Mouse (Mus musculus) kidney, adult 2 months (tissue): ENCODE measurements around the gene Ptprg. TPM values are rescaled to one million over a fixed set of nuclear protein-coding genes. Genes with fewer than 3 reads are reported as not detected.

Experiments used
- DNase-seq: peaks from one replicate; pipeline ENCODE4 v3.0.0; 2021
- H3K27ac ChIP-seq: fragments of 200-500 bp; 2 replicates; pipeline ENCODE4 v1.5.1; 2012; ENCODE audit warnings: low read depth, low read length, control low read depth, inconsistent platforms; ENCODE audit not compliant: insufficient read depth
- H3K27me3 ChIP-seq: fragments of 200-500 bp; replicated peaks from 2 replicates; pipeline ENCODE4 v1.6.1; 2012; ENCODE audit warnings: mild to moderate bottlenecking, moderate library complexity, low read length, inconsistent platforms; ENCODE audit not compliant: control insufficient read depth, insufficient read depth
- H3K36me3 ChIP-seq: fragments of 200-500 bp; 2 replicates; pipeline ENCODE4 v1.6.1; 2012; ENCODE audit warnings: mild to moderate bottlenecking, moderate library complexity, low read length, inconsistent platforms; ENCODE audit not compliant: control insufficient read depth, insufficient read depth
- H3K4me1 ChIP-seq: fragments of 200-500 bp; 2 replicates; pipeline ENCODE4 v1.6.1; 2011; ENCODE audit warnings: low read length; ENCODE audit not compliant: control insufficient read depth, insufficient read depth
- H3K4me3 ChIP-seq: fragments of 200-500 bp; 2 replicates; pipeline ENCODE4 v1.5.1; 2011; ENCODE audit warnings: mild to moderate bottlenecking, low read depth, low read length, control low read depth; ENCODE audit not compliant: insufficient read depth
- CTCF ChIP-seq: fragments of 200-500 bp; conservative IDR thresholded peaks from 2 replicates; pipeline ENCODE4 v1.5.1; 2011; ENCODE audit warnings: low read depth, mild to moderate bottlenecking, control low read depth, low read length, moderate library complexity, mixed read lengths; ENCODE audit not compliant: insufficient read depth, insufficient read length
- POLR2A ChIP-seq: fragments of 200-500 bp; IDR thresholded peaks from one replicate; pipeline ENCODE4 v1.6.1; 2011; ENCODE audit warnings: low read depth, low read length, control low read depth
- WGBS: fragments of 180-500 bp; shearing (Covaris S2); methylation state at CpG from one replicate; pipeline ENCODE4 v1.1.7; 2018; 5-methylcytosine and 5-hydroxymethylcytosine counted together
- polyA plus RNA-seq: library from polyadenylated mRNA; depleted of rRNA; stranded (reverse); fragments of >200 nt; gene quantifications from 2 replicates; pipeline ENCODE4 v1.2.3, GENCODE M21; 2012

Gene Ptprg
- polyA plus RNA-seq, 1 experiment = 39.2 TPM

DNA sequence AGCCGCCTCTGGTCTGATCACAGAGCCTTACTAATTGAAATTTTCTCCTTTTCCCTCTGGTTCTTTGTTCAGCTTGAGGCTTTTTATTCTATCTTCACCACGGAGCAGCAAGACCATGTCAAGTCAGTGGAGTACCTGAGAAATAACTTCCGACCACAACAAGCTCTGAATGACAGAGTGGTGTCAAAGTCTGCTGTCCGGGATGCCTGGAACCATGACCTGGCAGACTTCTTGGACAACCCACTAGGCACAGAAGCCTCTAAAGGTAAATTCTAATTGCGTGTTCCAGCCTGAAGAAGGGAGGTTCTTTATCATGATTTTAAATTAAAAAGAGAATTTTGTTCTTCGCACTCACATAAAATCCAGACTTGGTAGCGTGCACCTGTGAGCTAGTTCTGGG lies 568.6 kb downstream of the Ptprg start:
- no peak overlapping the region for H3K4me3 ChIP-seq
- TF ChIP-seq POLR2A = no peak
- no peak for TF ChIP-seq CTCF
- 70% methylated on average over 7 of the region's 7 CpGs for WGBS

DNA sequence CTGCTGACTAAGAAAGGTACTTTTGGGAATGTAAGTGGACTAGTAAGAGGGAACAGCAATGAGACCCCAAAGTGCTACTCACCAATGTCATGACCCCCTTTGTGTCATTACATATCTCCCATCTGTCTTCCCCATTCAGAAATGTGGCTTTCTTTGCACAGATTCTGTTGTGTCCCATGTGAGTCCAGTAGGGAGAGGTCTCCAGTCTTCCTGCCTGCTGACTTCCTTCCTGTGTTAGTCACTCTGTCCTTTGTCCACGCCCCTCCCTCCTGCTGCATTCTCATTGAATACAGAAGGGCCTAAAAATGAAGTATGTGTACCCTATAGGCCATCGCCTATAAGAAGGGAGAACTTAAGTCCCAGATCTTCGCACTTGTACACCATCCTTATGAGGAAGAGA lies 571.4 kb downstream of the Ptprg start:
- TF ChIP-seq CTCF (no peak), POLR2A (no peak)
- WGBS = 94% methylated on average over 3 of the region's 3 CpGs
- no peaks in the 10 kb centered on the region for H3K36me3 ChIP-seq
- no peak overlapping the region for H3K27ac ChIP-seq
- H3K27me3 ChIP-seq = no peaks in the 10 kb centered on the region
- H3K4me3 ChIP-seq = no peak overlapping the region
- H3K4me1 ChIP-seq = no peaks in the 10 kb centered on the region
- DNase-seq = no peak

More for the DNA sequence above, 568.6 kb downstream of the Ptprg start:
- peak; percentile 55 for DNase-seq
- H3K27ac ChIP-seq = 0 out of 2 replicates have a peak overlapping the region, but pooled peaks have one; percentile 12
- H3K27me3 ChIP-seq = no peaks in the 10 kb centered on the region
- no peaks in the 10 kb centered on the region for H3K4me1 ChIP-seq
- no peaks in the 10 kb centered on the region for H3K36me3 ChIP-seq

DNA sequence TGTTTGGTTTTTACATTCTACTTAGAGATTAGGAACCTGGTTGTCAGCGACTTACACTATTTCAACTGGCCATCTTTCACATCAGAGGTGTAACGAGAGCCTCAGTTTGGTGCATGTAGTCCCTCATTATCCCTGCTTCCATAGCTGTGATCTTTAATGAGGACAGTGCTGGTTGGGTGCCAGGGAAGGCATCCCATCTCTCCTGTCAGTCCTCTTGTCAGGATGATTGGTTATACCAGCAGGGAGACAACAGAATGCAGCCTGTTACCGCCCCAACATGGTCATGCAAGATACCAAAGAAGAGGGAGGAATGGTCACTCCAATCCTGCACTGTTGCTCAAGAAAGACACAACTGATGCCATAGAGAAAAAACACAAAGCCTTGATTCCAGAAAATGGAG lies 574.6 kb downstream of the Ptprg start:
- WGBS = 96% methylated on average over 3 of the region's 3 CpGs
- no peaks in the 10 kb centered on the region for H3K4me1 ChIP-seq
- DNase-seq = no peak
- no peaks in the 10 kb centered on the region for H3K27me3 ChIP-seq
- H3K4me3 ChIP-seq = no peak overlapping the region
- TF ChIP-seq POLR2A (no peak), CTCF (no peak)
- no peaks in the 10 kb centered on the region for H3K36me3 ChIP-seq
- no peak overlapping the region for H3K27ac ChIP-seq

DNA sequence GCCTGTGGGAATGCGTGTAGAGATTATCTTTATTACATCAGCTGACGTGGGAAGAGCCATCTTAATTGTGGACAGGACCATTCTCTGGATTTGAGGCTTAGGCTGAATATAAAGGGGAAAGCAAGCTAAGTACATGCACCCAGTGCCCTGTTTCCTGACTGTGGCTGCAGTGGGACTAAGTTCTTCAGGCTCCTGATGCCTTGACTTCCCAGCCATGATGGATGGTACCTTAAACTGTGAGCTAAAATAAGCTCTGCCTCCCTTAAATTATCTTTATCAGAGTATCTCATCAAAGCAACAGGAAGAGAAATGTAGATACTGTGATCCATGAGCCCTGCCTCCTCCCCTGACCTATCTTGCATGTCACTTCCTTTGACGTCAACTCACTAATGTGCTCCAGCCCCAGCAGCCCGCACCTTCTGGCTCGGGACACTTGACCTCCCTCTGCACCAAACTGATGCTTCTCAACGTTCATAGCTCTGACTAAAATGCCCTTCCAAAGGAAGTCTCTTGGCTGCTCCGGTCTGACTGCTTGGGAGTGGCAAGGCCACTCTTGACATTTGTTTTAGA lies 578.8 kb downstream of the Ptprg start:
- DNase-seq = peak; percentile 78
- Histone ChIP-seq H3K27ac (peak overlapping the region; percentile 78), H3K36me3 (no peaks in the 10 kb centered on the region), H3K4me3 (no peak overlapping the region), H3K4me1 (0 out of 2 replicates have a peak, but pooled peaks cover 2% of the 10 kb centered on the region), H3K27me3 (no peaks in the 10 kb centered on the region)
- TF ChIP-seq CTCF = no peak
- no peak for TF ChIP-seq POLR2A
- 66% methylated on average over 7 of the region's 7 CpGs for WGBS

DNA sequence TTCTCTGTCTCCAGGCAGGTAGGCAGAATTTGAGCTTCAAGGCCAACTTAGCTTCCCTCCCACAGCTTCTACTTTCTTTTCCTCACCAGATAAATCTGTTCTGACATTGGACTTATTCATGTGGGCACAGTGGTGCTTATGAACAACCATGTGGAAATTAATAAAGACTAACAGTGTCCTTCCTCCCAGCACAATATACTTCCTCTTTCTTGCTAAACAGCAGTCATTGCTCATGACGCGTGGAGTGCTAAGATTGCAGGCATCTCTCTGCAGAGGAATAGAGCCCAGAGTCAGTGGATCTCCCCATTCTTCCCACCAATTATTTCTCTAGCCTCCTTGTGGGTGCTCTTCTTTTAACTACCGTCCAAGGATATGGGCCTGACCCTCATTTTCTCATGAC lies 579.8 kb downstream of the Ptprg start:
- DNase-seq = no peak
- Histone ChIP-seq H3K4me3 (no peak overlapping the region), H3K27me3 (no peaks in the 10 kb centered on the region), H3K4me1 (0 out of 2 replicates have a peak, but pooled peaks cover 2% of the 10 kb centered on the region), H3K36me3 (no peaks in the 10 kb centered on the region), H3K27ac (0 out of 2 replicates have a peak overlapping the region, but pooled peaks have one; percentile 26)
- WGBS = 74% methylated on average over 3 of the region's 3 CpGs
- TF ChIP-seq CTCF (no peak), POLR2A (no peak)

DNA sequence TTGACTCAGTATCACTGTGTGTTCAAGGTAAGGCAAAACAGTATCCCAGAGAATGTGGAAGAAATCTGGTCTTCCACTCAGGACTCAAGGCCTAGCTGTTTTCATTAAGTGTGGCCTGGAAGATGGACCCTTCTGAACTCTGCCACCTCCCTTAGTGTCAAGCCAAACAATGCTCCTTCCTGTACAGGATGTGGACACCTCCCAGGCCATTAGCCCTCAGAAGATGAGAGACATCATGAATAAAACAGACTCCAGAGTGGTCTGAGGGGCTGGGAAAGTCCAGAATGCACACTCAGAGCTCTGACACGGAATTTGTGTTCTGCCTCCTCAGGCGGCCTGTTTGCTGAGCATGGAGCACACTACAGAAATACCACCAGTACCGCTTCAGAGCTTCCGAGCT lies 581.2 kb downstream of the Ptprg start:
- H3K36me3 ChIP-seq = no peaks in the 10 kb centered on the region
- peak overlapping the region; percentile 61 for H3K27ac ChIP-seq
- H3K4me3 ChIP-seq = no peak overlapping the region
- DNase-seq = peak; percentile 69
- WGBS = 73% methylated on average over 4 of the region's 4 CpGs
- H3K4me1 ChIP-seq = 0 out of 2 replicates have a peak, but pooled peaks cover 2% of the 10 kb centered on the region
- TF ChIP-seq CTCF = no peak
- no peak for TF ChIP-seq POLR2A
- H3K27me3 ChIP-seq = no peaks in the 10 kb centered on the region

DNA sequence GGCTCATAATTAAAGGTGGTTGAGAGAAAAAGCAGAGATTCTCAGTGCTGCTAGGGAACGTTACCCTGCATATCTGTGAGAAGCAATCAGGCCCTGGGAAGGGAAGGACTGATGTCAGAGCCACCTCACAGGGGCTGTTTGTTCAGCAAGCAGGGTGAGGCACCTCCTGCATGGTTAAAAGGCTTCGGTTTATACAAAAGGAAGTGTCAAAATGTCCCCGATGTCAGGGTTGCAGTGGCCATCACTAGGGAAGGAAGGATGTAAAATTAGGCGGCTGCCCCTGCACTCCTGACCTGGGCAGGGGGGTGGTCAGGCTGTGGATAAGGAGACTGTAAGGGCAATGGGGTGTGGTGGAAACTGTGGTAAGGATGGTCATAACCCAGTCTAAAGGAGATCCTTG lies 583.2 kb downstream of the Ptprg start:
- TF ChIP-seq POLR2A (no peak), CTCF (no peak)
- H3K4me1 ChIP-seq = 0 out of 2 replicates have a peak, but pooled peaks cover 2% of the 10 kb centered on the region
- H3K36me3 ChIP-seq = no peaks in the 10 kb centered on the region
- peak overlapping the region; percentile 17 for H3K27ac ChIP-seq
- H3K27me3 ChIP-seq = no peaks in the 10 kb centered on the region
- 63% methylated on average over 4 of the region's 4 CpGs for WGBS
- H3K4me3 ChIP-seq = no peak overlapping the region
- peak; percentile 48 for DNase-seq

DNA sequence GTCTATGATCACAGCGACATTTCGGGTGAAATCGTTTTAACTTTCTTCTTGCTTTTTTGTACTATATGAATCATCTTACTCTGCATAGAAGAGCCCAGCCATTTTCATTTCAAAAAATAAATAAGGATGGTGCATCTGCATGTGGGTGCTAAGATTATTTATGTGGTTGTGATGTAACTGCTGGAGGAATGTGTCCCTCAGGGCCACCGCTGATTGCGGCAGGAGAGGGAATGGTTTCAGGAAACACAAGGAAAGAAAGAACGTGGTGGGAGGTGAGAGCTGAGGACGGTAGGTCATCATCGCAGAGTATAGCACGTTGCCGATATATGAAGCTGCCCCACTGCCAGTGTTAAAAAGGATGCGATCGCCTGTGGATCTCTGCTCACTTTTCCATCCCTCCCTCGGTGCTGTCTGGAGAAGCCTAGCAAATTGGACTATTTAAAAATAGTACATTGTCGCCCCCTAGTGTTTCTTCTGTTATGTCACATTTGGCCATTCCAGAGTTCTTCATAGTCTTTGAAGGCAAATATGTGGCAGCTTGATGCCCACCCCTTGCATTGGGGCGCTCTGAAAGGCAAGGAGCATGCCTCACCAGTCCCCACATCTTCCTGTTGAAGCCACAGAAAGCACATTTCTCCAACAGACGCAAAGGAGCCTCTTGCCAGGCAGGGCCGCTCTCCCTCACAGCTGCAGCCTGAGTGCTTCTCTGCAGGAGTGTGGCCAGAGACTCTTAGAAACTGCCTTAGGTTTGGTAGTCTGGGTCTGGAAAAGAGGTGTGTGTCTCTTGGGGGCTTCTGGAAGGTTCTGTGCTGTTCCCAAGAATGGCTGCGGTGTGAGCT lies 586.5 kb downstream of the Ptprg start:
- 43% methylated on average over 18 of the region's 18 CpGs for WGBS
- Histone ChIP-seq H3K36me3 (no peaks in the 10 kb centered on the region), H3K27ac (no peak overlapping the region), H3K4me1 (0 out of 2 replicates have a peak, but pooled peaks cover 2% of the 10 kb centered on the region), H3K27me3 (no peaks in the 10 kb centered on the region), H3K4me3 (no peak overlapping the region)
- peak; percentile 80 for DNase-seq
- TF ChIP-seq CTCF (peak; percentile 36; the same call in 1 of the 2 replicates), POLR2A (no peak)
